Mouse (Mus musculus) right cerebral cortex, postnatal 10 days (tissue): ENCODE measurements at regions not wholly inside any gene's neighbourhood (a gene's known extent, or its start where the extent isn't known, plus 50 kb on each side); places are given as distances from the start of the nearest gene placed in this dataset.
A peak's percentile ranks its signal among the peaks of the same experiment; 100 is the strongest.
"Not testable (repeated sequence)": the region's sequence is repeated elsewhere in the genome, so short reads cannot be mapped to it uniquely, and the experiment has no call there.

Source experiments
- DNase-seq, 2 experiments: peaks; one replicate each; pipeline ENCODE4 v3.0.0; 2021; ENCODE audit warnings: low spot score in 2 of 2

DNA sequence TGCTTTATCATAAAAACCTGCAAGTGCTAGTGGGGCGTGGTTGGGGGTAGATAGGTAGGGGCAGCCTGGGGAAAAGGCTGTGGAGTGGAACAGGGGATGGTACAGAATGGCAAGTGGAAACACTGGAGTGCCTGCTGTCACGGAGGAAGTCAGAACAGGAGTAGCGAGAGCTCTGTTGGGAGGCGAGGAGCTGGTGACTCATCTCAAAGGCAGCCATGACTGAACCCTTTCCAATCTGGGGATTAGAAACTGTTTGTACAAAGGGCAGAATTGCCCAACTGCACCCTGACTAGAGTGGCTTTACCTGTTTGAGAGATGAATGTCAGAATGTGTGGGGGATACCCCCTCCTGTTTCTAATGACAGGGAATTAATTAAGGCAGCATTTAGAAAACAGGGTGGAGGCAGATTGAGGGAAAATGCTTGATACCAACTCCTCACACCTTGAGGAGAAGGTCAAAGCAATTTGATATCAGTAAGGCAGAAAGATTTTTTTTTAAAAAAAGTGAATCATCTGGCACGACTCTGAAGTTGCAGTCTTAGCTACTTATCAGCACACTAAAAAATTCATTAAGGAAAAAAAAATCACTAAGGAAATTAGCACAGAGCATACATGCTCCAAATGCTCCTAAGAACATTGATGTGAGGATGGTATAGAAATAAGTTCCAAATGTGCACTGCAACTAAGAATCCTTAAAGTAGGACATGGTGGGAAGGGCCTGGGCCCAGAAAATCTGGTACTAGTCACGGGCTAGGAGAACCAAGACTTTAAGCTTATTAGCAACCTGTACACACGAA lies 54.7 kb upstream of the Usp25 start:
- no peak for DNase-seq

DNA sequence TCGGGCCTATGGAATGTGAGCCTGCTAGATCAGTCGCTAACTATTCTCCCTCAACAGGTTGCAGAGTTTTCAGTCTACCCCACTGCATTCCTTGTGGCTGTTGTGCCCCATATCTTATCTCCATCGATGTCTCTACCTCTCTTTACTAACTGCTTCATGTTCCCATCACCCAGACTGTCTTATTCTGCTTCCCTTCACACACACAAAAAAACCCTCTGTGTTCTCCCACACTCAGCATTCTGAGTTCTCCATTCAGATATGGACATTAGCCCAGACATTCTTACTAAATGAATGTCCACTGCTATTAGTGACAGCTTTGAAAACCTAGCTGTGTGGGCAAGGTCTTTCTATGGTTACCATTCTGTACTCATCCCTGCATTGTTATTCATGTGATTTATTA lies 56.0 kb upstream of the Usp25 start:
- no peak for DNase-seq

DNA sequence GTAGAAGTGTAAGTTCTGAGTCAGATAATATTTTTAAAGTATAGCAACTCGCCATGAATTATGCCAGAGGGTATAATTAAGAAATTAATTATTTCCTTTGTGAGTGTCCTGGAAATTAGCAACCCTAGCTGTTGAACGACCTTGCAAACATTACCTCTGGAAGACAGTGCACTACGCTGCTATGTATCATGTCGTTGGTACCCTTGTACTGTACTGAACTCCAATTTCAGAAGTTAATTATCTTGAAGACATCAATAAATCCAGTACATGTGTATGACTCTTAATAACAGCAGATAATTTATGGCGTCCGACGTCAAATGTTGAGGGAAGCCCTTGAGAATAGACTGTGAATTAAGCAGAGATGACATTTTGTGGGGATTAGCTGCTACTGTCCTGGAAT lies 56.4 kb upstream of the Usp25 start:
- no peak for DNase-seq

DNA sequence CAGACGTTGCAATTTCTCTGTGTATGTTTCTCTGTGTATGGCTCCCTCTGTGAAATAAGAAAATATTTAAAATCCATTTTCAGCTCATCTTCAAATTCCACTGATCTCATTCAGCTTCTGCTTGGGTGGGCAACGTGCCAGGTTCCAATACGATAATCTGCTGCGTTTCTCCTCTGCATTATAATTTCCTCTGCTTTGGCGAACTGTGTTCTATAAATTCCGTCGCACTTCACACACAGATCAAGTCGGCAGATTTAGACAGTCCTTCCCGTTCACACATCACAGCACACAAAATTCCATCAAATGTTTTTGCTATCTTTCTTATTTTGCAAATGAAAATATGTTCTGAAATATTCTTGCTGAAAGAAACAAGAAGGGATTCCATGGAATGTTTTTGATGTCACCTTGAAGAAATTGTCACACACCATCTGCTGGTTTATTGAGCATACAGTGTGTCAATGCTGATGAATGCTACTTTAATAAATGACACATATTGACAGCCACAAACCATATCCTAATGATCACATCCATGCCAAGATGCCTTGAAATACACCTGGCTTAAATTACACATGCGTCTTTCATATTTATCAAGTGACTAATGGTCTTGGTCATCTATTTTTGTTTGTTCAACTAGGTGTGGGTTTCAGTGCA lies 62.5 kb upstream of the Usp25 start:
- peak; percentile 87 to 91 for DNase-seq

DNA sequence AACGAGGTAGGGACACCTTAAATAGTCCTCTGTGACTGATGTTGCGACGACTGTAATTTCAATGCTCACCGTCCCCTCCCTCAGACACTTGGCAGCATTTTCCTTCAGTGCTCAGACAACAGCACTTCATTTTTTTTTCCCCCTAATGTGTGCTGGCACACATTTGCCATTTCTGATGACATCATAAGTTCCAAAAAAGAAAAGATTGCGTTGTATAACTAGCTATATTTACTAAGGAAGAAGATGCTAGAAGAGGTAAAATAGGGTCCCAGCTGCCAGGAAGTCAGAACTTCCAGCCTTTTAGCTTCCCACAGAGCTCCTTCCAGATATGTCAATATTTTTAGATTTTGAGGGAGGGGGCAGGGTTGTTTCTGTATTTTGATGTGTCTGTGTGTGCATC lies 66.5 kb upstream of the Usp25 start:
- peak in 1 of 2 experiments; percentile 36 for DNase-seq

DNA sequence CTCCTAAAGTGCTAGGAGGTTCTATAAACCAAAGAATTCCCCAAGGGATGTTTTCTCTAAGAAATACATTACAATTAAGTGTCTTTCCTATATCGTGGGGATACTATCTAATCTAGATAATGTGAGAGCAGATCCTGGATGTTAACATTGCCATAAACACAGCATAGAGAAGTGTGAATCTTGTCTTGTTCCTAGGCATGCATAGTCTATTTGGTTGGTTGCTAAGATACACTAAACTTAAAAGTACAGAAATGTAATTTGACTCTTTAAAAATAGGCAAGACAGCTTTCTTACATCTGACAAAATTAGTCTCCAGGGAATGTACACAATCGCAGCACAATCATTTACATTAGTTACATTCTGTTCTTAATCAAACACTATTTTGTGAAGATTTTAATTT lies 75.4 kb upstream of the Usp25 start:
- DNase-seq = no peak

DNA sequence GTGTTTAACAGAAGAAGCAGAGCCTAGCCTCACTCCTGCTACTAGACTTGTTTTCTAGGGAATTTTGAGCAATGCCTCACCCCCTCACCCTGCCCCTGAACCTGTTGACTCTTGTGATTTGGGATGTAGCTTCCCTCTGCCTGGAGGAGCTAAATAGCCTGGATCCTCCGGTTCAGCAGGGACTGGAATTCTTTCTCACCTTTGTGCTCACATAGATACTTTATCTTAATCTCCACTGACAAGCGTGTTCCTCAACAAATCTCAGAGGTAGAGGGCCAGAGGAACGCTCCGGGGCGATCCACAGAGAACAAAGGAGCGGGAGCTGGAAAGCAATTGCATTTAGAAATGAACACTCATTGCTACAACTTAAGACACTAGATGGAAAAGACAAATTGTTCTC lies 85.6 kb upstream of the Usp25 start:
- no peak for DNase-seq

DNA sequence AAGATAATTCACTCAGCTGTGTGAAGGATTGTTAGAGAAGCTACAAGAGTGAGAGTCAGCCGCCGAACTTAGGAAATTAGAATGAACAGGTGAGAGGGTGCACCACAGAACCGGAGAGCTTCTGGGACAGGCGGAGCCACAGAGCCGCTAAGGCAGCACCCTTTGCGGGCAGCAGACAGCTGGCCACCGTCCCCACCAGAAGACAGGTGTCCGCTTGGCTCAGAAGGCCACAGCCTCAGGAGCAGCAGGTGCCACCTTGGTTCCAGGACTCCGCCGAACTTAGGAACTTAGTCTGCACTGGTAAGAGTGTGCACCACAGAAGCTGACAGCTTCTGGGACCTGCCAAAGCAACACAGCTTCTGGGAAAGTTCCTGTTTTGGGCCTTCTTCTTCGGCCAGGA lies 93.4 kb upstream of the Usp25 start:
- DNase-seq = not testable (repeated sequence)

DNA sequence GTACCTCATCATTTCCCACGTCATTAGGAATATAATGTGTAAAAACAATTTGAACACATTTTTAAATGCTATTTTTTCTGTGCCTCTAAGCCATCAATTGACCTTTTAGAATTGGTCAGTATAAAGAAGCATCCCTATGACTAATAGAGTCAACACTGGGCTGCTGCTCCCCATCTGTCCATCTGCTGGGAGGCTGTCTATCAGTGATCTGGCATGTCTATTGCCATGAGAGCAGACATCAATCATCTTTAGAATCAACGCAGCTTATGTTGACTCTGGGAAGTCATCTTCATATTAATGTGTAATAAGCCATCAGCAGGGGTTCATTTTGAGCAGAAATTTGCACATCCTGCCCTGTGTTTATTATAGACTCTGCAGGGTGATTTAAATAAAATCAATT lies 94.9 kb upstream of the Usp25 start:
- no peak for DNase-seq

DNA sequence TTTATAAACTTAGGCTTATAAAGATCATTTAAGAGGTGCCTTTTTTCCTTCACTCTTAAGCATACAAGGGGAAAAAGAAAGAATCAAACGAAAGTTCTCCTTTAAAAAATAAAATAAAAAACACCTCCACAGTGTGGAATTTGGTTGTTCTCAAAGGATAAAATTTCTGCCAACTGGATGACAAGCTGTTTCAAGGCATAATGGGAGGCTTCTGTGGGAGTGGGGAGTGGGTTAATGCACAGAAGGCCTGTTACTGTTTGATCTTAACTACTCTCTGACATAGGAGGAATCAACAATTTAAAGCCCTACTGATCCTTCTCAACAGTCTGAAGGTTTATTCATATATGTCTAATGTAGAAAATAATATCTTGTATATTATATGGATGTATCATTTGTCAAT lies 99.2 kb upstream of the Usp25 start:
- DNase-seq = no peak

DNA sequence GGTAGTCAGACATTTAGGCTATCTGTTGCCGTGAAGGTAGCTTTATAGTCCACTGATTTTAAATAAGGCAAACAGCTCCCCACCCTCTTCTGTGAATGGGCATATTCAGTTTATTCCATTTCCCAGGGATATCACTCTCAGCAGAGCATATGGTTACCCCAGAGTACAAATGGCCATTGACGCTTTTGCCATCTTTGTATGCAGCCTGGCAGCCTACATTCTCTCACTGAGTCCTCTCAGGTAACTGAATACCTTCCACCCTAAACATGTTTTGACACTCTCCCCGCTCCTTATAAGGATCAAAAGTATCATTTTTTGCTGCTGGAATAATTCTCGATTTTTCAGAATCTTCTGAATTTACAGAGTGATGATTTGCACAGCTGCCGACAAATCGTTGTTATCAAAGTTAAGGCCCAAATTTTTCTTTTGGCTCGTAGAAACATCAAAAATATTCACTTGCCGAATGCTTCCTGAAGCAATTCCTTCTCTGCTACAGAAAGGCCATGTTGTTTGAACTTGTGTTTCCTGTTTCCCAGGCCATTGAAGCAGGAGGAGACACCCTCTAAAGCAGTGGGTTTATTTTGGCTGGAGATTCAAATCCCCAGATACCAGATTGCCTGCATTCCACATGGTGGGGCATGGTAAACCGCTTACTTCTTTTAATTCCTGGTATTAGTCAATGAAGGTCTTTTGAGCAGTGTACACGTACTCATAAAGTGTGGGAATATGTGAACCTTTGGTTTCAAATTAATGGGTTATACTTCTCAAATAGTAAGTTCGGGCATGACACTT lies 108.1 kb upstream of the Usp25 start:
- no peak for DNase-seq

DNA sequence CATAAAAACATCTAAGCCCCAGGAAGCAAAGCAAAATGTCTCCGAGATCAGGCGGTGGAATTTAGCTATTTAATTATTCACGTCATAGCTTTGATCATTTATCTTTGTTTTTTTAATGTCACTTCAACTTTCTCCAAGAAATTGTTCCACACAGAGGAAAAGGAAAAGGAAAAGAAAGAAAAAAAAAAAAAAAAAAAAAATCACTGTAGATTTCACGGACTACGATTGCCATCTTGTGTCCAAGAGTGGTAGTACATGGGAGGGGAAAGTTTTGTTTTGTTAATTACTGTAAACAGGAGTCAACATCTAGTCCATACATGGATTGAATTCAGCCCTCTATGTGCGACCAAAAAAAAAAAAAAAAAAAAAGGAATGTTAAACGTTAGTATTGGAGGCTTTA lies 114.4 kb upstream of the Usp25 start:
- DNase-seq = peak in 1 of 2 experiments; percentile 40

DNA sequence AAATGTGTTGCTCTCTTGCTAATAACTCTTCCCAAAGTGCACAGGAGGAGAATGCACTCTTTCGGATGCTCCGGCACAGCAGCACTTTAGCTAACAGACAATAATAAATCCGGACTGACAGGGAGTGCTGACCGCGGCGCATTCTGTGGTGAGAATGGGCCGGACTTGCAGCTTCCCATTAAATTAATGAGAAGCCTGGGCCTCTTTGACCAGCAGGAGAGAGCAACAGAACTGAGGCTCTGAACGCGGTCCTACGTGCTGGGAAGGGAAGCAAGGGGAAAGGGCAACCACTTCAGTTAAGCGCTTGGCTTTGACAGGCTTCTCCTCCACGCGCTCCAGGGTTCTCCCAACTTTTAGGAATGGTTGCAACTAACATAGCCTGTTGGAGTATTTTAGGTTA lies 117.2 kb upstream of the Usp25 start:
- DNase-seq = no peak

DNA sequence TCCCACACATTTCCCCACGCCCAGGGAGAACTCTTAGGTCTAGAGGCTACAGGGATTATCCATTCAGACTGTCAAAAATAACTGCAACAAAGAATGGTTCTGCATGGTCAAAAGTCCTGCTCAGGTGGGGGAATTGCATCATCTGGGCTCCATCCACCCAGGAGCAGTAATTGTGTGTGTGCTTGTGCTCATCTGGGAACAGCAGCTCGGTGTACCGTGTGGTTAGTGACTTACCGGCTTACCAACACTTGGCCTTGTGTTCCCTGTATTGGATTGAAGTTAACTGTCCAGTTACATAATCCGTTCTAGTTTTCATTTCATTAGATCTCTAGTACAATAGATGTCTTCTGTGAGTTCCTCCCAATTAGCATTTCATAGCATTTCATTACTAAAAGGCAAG lies 117.7 kb upstream of the Usp25 start:
- no peak for DNase-seq

DNA sequence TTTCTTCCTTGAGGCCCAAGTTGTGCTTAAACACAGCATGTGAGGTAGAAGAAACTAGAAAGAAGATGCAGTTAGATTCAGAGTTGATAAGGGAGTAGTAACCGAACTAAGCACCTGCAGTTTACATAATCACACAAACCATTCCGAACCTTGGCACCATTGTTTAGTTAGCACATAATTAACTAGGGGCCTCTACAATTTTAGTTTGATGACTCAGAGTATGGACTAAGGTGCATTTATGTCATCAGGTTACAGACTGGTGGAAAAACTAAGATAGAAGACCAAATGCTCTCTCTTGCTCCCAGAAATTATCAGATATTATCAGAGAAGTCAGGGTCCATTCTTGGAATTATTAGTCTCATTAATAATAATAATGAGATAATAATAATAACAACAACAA lies 134.9 kb upstream of the Usp25 start:
- no peak for DNase-seq

DNA sequence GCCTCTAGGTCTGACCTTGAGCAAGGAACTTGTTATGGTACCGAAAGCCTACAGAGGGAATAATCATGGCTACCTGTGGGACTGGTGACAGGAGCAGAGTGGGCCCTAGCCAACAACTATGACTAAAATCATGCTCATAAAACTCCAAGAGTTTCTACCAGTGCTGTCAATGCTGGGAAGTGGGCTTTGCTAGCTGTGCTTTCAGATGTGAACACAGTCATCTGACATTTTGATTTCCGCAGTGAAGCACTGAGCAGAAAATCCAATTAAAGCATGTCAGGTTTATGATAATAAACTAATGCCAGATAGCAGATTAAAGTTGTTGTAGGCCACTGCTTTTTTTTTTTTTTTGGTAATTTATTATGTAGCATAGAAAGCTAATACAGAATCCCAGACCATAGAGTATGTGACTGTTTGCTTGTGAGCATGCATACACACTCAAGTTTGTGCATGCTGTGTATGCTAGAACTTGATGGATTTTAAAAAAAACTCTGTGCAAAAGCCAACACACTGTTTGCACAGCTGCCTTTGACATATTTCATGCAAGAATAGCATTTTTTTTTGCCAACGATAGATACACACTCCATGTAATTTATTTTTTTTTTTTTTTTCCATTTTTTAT lies 138.0 kb upstream of the Usp25 start:
- no peak for DNase-seq

DNA sequence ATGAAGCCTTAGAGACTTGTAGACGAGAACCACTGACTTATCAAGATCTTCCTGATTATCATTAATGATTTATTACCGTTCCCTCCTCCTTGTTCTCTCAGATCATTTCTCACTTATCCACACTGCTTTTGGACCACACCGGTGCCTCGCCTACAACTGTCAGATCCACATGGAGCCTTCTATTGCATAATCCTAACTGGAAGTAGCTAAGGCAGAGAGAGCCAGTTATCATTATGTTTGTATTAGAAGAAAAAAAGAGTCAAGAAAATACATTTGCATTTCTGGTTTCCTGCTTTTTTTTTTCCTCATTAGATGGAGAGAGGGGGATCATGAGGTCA lies 147.1 kb upstream of the Usp25 start:
- no peak for DNase-seq

DNA sequence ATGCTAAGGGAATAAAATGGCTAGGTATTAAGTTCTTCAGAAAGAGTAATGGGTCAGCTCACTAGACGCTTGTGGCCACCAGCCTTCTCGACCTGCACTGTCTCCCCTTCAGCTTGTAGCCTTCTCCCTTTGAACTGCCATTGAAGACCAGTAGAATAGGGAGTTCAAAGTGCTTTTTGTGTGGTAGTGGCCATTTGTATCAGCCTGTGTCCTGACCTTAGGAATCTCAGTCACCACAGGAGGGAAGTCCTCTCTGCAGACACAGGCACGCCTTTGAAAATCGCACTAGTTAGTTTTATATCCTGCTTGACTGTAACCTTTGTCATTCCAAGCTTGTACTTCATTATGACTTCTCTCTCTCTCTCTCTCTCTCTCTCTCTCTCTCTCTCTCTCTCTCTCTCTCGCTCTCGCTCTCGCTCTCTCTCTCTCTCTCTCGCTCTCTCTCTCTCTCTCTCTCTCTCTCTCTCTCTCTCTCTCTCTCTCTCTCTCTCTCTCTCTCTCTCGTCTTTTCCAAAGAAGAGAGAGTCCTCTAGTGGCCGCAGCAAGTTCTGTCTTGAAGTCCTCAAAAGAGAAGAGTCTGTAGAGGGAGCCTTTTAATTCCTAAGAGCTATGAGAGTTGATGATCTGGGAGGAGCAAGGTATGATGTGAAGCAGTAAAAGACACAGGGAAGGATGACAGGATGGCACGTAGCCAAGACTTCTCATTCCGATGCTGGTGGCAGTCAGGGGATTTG lies 147.6 kb upstream of the Usp25 start:
- DNase-seq = peak; percentile 81 to 82

DNA sequence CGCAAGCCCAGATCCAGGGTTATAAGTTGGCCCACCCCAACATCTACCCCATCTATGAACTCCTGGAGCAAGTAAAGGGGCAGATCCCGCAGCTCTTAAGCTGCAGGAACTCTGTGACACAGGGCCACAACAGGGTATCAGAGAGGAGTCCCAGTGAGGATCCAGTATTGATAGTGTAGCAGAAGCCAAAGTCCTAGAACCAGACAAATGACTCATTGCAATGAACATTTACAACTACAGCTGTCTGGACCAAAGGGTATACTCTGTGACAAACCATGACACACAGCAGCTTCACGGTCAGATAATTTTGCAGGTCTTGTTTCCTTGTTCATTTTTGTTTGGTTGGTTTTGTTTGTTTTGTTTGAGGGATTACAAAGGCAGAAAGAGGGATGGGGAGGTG lies 149.1 kb upstream of the Usp25 start:
- no peak for DNase-seq

DNA sequence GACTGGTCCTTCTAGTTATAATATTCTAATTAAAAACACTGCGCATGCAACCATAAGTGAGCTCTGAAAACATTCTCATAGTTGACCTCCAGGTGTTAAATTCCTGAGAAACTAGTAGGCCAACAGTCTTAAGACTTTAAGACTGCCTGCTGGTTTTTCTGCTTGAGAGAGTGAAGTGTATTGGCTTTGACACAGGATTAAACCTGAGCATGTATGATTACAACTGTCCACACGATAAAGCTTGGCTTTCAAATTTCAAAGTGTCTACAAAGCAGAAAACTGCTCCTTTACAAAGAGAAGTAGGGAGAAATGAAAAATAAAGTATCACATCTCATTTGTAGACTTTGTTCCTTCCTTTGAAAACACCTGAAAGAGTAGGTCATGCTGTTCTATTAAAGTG lies 157.7 kb upstream of the Usp25 start:
- DNase-seq = no peak

DNA sequence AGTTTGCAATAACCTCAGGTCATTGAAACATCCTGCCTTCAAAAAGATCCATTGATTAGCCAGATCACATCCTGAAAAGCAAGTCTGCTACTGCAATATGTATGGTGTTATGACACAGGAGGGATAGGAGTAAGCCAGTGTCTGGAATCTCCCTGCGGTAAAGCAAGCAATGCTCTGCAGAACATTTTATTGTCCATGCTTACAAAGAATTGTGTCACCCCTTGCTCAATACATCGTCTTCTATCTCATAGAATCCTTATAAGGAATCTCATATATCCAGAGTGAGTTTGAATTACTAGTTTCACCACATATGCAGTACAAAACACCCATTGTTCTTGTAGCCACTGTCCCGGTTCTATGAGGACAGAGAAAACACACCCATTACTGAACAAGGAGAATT lies 162.1 kb upstream of the Usp25 start:
- no peak for DNase-seq

DNA sequence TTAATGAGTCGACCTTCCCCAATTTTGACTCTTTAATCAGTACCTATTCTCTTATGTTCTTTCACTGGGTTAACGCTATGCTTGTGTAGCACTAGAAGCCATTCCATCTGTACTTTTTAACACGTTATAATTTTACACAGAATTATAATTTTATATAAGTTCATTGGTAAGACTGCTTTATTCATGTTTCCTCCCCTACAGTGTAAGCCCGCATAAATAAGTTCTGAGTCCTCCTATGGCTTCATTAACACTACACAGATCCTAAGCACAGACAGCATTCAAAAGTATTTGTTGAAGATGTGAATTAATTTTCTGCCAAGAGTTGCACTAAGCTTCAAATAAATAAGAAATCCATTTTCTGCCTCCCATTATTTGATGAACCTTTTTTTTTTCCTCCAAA lies 176.1 kb upstream of the Usp25 start:
- no peak for DNase-seq
